Mouse (Mus musculus): ENCODE results near the gene Hs6st1. TPM values are rescaled to one million over a fixed set of nuclear protein-coding genes. Genes with fewer than 3 reads are reported as not detected.
"Not testable (repeated sequence)": the region's sequence is repeated elsewhere in the genome, so short reads cannot be mapped to it uniquely, and the experiment has no call there.

Gene Hs6st1
- 10 to 100 TPM; 19.7 to 21.3 TPM for total RNA-seq (2021)
- long read RNA-seq, experiment 1, transcript Hs6st1-201 (2 exons, 3,719 nt), result major isoform, 8 of 15 reads
- long read RNA-seq, experiment 1, transcript Hs6st1-202 (1 exons, 3,291 nt), result minor isoform, 7 of 15 reads
- long read RNA-seq, experiment 1, partial matches to known transcripts, result 0 of 15 reads
- long read RNA-seq, experiment 1, other reads (novel, unspliced or antisense), result 0 of 15 reads
- long read RNA-seq, experiment 2, partial matches to known transcripts, result 0 of 1 reads
- long read RNA-seq, experiment 2, other reads (novel, unspliced or antisense), result 1 of 1 reads

DNA sequence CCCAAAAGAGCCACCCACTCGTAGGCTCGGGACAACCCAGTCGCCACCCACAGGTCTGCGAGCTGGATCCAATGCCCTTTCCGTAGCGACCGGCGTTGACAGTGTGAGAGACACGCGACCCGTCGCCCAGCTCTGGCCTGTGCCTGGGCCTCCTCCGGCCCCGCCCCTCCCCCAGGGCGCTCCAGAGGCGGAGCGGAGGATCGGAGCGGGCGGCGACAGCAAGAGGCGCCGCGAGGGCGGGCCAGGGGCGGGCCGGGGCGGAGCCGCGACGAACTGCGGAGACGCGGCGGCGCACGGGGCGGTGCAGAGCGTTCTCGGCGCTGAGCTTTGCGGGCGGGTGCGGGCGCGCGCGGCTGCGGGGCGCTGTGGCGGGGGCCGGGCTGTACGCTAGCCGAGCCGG is at the start of gene Hs6st1:
Gene Hs6st1, plus strand, starts transcription at position 325 of the 400 bp plus-strand sequence.
- DNase-seq, result peak; percentile 94 to 96

DNA sequence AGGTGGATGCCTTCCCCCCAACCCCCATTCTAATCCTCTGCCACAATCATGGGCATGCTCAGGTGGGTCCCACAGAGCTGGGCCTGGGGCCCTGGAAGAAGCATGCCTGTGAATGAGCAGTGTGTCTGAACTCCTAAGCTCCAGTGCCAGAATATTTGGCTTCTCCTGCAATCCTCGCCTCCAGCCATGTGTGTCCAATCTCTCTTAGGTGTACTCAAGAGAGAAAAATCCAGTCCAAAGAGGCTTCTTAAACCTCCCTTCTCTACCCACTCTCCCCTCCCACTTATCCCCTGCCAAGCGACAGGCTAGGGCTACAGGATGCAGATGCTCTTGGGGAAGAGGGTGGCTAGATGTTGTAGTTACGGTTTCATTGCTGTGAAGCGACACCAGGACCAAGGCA is 49.6 kb upstream of the Hs6st1 start:
- no peak for DNase-seq

DNA sequence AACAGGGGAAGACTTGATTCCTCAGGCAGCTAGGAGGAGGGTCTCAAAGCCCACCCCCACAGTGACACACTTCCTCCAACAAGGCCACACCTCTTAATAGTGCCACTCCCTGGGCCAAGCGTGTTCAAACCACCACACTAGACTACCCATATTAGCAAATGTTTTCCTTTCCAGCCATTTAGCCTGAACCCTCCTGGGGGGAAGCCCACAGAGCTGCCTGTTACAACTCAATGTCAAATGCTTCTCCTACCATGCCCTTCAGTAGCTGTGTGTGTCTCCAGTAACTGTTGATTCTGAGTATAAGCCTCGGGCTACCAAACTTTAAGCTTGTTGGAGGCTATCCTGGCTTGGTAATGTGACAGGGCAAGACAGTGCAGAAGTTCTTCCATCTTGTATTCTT is 49.0 kb upstream of the Hs6st1 start:
- DNase-seq, result no peak

DNA sequence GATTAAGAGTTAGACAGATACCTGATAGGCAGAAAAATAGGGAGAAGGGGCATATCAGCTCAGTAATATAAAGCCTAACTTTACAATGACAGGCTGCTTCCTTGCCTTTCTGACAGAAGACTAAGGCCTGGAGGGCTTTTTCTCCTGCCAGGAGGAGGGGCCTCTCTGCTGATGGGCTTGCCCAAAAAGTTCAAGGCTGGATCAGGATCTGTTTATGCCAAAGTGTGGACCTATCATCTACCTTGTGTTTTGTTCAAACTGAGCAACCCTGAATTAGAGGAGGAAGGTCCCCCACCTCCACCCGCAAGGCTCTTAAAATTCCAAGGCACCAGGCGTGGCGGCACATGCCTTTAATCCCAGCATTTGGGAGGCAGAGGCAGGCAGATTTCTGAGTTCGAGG is 47.9 kb upstream of the Hs6st1 start:
- no peak for DNase-seq

DNA sequence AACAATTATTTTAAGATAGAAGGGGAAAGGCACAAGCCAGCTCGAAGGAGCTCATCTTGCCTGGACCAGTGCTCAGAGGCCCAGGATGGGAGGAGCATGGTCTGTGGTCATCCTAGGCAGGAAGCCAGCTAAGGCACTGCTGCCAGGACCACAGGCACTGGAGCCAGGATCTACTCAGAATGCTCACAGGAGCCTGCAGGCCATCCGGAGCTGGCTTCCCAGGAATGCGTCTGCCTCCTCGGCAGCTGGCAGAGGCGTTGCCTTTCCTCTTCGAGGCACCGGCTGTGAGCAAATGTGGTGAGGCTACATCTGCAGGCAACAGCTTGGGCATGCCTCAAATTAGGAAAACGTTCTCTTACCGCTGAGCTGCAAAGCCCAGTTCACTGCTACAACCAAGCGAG is 37.8 kb upstream of the Hs6st1 start:
- peak; percentile 87 to 91 for DNase-seq

DNA sequence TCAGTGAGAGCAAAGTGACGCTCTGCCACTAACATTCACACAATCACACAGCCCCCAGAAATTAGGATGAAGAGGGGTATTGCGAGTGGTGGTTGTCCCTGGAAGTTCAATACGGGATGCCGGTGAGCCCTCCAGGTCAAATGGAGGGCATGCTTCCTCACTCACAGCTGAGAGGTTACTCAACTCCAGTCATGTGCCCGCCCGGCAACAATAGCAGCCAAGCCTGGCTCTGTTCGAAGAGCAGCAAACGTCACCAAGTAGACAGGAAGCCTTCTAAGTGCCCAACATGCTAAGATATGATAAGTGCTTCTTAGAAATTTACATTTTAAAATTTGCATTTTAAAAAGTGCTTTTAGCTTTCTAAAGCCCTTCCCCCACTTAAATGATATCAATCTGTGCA is 29.4 kb upstream of the Hs6st1 start:
- peak in 1 of 2 experiments; percentile 42 for DNase-seq

DNA sequence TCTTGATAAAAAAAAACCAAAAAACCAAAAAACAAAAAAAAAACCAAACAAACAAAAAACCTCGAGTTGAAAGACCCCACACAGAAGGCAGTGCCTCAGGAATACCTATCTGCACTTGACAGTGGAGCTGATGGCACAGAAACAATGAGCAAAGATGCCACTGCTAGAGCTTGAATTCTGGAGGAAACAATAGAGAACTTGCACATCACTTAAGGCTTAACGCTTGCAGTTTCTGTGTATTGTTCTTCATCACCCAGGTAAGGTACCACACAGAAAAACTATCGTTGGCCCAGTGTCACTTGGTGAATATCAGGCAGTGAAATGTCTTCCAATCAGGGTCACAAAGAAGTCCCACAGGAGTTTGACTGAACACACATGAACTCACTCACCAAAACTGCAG is 26.1 kb upstream of the Hs6st1 start:
- DNase-seq, result no peak

DNA sequence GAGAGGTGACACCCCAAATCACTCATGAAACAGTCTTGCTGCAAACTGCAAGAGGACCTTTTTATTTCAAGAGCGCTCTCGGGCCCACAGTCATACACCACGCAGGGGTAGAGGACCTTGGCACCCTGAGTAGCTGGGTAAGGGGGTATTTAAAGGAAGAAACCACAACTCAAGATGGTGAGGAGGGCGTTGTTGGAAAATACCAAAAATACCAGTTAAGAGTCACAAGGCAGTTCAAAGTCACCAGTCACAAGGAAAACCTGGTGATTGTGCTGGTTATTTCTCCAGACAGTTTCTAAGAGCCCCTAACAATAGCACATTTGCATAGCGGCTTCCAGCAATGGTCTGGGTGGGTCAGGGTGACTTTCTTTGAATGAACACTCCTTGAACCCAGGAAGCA is 24.4 kb upstream of the Hs6st1 start:
- not testable (repeated sequence) for DNase-seq

DNA sequence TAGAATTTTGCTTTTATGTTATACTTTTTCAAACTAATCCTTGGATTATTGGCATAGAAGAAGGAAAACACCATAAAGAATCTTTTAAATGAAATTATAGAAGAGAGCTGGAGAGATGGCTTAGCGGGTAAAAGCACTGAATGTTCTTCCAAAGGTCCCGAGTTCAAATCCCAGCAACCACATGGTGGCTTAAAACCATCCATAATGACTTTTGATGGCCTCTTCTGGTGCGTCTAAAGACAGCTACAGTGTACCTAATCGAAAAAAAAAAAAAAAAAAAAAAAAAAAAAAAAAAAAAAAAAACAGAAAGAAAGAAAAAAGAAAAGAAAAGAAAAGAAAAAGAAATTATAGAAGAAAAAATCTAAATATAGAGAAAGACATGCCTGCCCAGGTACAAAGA is 23.9 kb upstream of the Hs6st1 start:
- DNase-seq, result no peak

DNA sequence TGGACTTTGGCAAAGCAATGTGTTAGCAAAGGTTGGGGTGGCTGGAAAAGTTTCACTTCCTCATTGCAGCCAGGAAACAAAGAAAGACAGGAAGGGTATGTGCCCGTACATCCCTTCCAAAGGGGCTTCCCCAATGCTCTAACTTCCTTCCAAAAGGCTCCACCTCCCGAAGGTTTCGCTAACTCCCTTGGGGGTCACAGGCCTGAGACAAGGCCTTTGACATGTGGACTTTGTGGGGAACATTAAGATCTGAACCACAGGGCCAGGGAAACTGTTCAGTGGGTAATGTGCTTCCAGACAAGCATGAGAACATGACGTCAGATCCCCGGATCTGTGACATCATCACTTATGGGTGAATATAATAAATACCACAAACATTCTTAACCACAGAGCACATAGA is 15.5 kb upstream of the Hs6st1 start:
- peak in 1 of 2 experiments; percentile 68 for DNase-seq

DNA sequence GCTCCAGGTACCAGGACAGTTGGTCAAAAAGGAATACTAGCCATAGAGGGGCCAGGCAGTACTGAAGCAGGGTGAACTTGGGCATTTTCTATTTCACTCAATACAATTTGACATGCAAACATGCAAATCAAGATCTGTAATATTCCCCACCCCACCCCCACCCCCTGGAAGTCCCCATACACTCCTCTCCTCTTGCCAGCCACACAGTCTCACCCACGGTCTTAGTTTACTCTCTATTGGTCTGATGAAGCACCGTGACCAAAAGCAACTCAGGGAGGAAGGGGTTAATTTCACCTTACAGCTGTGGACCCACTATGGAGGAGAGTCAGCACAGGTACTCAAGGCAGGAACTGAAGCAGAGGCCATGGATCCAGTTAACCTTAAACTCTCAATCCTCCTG is 14.6 kb upstream of the Hs6st1 start:
- no peak for DNase-seq

DNA sequence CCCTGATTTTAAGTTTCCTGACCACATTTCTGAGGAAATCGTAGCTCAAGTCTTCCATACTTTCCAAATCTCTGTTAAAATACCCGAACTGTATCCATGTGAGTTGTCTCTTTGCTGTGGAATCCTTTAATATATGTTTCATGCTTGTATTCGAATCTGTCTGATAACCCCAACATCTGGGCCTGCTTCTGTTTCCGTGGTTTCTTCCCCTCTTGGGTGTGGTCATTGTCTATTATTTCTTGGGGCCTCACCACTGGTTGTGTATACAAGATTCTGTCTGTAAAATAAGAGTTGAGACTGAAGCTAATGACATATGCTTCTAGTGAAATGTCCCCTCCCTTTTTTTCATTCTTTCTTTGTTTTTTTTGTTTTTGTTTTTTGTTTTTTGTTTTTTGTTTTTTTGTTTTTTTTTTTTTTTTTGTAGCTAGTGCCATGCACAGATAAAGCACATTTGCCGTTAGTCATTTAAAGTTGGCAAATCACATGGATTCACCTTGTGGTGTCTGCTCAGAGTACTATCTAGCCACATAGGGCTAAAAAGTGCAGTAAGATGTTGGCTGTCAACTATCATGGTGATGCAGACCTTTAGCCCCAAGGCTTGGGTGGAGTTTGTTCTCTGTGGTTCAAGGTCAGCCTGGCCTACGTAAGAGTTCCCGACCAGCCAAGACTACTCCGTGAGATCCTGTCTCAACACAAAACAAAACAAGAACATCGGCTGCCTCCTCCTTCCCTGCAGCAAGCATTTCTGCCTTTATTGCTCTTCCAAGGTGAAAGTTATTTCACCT is 13.8 kb upstream of the Hs6st1 start:
- no peak for DNase-seq

DNA sequence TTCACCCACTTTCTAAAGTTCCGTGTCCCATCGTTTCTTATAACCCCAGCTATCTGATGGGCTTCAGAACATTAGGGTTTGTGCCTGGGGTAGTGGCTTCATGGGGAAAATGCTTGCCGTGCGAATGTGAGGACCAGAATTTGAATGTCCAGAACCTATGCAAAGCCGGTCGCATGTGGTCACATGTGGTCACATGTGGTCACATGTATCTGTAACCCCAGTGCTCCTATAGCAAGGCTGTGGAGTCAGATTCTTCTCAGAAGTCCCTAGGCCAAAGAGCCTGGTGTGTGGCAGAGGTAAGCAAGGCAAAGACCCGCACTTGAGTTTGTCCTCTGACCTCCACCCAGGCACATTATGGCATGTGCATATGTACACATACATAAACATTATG is 13.2 kb upstream of the Hs6st1 start:
- no peak for DNase-seq

DNA sequence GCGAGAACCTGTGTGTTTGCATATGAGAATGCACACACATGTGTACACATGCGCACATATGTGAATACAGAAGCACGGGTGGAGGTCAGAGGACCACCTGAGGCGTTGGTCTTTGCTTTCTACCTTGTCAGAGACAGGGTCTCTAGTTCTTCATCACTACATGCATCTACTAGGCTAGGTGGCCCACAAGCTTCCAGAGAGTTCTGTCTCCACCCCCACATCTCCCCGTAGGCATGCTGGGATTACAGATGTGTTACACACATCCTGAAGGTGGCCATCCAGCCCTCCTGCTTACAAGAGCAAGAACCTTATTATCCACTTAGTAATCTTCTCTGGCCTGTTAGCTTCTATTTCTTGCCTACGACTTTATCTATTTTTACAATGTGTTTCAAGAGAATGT is 8.8 kb upstream of the Hs6st1 start:
- DNase-seq, result no peak

DNA sequence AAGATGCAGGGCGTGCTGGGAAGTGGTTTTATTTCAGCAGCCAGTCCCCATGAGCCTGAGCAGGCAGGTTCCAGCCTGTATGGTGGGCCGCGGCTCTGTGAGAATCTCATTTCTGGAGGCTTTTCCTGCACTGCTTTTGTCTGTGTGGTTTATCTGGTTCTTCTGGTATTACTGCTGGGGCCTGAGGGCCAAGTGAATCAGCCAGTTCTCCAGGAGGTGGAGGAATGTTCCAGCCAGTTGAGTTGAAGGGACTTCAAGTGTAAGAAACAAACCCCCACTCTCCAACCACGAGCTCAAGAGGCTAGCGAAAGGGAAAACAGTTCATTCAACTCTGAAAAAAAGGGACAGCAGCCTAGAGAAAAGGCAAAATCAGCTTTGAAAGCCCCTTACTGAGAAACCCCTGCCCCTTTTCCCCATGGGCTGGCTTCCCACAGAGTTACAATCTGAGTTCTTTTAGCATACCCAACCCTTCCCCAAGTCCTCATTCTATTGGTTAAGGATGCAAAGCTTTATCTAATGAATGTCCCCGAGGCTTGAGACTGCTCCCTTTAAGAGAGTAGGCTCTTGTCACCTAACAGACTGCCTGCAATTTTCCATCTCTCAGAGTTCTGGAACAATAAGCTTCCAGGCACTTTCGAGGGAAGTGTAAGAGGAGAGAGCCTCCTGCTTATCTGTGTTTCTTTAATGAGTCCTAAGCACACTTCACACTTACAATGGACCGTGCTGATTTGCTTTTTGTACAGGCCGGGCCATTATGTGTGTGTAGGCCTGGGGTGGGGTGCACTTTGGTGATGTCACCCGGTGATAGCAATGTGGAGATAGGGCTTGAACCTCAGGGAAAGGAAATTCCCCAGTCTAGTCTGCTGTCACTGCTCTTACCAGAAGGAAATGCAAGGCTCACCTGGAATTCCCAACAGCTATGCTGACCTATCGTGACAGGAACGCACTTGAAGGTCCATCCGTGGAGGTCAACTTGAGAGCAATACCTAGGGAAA is 7.9 kb upstream of the Hs6st1 start:
- DNase-seq, result no peak

DNA sequence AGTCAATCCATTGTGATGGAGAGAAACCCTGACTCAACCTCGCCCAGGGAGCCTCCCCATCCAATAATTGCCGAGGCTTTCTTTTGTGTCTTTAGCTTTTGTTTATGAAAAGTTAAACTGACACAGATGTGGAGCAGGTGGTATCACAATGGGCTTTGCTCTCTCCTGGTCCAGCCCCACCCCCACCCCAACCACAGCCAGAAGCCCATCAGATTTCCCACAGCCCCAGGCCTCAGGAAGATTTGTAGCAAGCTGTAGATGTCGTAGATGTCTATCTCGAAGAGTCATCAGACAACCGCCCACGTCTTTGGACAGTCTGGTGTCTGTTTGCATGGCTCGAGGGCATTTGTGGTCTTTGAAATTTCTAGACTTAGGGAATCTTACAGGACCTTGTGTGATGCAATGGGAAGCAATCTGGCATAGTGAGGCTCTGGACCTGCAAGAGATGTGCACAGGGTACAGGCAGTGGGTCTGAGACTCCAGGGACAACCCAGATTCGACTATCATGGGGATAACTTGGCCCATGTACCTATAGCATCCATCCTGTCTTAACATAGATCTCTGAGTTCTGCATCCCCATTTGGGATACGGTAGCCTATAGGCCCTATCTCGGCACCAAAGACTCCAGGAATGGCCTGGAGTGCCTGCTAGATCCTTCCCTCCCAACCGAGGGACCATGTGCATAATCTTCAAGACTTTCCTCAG is 6.8 kb upstream of the Hs6st1 start:
- no peak for DNase-seq

DNA sequence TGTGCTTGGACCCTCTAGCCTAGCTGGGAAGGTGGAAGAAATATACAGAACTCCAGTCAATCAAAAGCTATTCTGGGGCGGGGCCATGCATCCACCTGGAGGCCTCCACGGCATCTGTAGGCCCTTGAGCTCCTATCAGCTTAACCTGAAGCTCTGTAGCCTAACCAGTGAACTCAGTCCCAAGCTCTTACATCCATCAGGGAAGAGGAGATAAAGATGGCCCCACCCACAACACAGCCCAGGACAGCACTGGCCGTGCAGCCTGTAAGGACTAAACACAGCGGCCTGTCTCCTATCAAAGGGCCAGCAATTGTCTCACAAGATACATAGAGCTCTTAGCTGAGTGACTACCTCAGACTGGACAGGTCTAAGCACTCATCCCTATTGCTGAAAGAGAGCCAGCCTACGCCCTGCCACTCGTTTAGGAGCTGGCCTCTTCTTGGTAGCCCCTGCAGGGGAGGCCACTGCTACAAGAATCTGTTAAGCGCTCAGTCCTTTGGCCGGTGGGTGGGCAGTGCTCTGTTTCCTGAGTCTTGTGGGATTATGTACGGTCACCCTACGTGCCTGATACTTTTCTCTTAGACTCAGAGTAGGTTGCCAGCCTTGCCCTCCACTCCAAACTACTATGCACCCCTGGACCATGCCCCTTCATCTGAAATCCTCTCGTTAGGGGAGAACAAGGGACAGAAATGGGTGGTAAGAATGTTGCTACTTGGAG is 6.0 kb upstream of the Hs6st1 start:
- DNase-seq, result no peak

DNA sequence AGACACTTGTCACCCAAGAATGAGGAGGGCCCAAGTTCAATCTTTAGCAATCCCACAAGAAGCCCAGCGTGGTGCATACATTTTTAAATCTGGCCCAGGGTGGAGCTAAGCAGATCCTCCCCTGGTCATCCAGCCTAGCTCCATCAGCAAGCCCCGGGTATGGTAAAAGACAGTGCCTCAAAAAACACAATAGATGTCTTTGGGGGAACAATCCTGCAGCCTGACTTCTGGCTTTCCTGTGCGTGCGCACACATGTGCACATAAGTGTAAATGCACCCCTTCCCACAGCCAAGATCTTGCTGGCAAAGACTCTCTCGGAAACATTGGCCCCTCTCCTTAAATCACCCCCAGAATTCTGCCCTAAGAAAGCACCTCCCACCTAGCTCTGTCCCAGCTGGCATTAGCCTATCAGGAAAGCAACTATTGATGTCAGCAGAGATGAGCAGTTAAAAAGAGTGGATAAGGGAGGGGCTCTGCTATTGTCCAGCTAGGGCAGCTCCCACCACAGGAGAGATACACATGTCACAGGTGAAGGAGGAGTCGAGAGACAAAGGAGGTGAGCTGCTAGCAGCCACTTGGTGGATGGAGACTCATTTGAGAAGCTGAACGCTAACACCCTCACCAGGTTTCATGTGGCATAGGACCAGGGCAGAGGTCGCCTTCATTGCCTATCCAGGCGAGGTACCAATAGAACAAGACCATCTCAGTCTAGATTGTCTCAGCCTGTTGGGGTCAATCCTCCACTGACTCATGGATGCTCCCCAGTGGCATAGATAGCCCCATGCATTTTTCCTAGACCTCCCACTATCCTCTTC is 5.2 kb upstream of the Hs6st1 start:
- no peak for DNase-seq

DNA sequence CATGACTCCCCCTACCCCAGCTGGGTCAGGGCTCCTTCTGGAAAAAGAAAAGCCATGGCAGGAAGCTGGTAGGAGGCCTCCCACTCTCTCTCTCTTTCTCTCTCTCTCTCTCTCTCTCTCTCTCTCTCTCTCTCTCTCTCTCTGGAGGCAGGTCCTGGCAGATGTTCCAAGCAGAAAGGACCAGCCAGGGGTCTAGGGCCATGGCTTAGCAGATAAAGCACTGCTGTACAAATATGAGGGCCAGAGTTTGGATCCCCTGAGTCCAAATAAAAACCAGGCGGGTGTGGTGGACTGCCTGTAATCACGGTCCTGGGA is 4.6 kb upstream of the Hs6st1 start:
- DNase-seq, result no peak

DNA sequence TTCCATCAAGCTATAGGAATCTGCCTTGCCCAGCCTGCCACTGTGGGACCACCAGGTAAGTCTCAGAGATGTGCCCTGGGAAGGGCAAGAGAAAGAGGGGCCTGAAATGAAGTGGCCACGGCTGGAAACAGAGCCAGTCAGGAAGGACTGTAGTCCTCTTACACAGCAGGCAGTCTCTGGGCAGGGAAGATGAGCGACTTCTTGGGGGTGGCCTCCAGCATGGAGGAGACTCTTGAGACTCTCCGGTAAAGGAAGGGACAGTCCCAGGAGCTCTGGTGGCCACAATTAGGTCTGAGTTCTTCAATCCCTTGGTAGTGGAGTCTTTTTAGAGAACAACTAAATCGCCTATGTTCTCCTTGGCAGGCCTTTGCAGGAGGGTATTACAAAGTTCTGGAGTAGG is 4.0 kb upstream of the Hs6st1 start:
- DNase-seq, result no peak
